Mouse (Mus musculus) hematopoietic stem cell, adult 5-6 weeks (primary cell): ENCODE results near the gene Lrrc1. TPM values are rescaled to one million over a fixed set of nuclear protein-coding genes. Genes with fewer than 3 reads are reported as not detected.
"Not testable (repeated sequence)": the region's sequence is repeated elsewhere in the genome, so short reads cannot be mapped to it uniquely, and the experiment has no call there.

Experiments used
- ATAC-seq, 2 experiments: fragments of 125-278 bp in 1 of 2; replicated peaks in 1 of 2; 2 replicates each; pipeline ENCODE4 v1.8.0; 2016 to 2017; ENCODE audit warnings: inconsistent platforms in 2 of 2, mild to moderate bottlenecking in 2 of 2, moderate number of reproducible peaks in 2 of 2, low read depth in 1 of 2, moderate TSS enrichment in 1 of 2; ENCODE audit not compliant: low FRiP score in 2 of 2, poor library complexity in 2 of 2, severe bottlenecking in 2 of 2, insufficient read depth in 1 of 2, low TSS enrichment in 1 of 2
- total RNA-seq: library from RNA; stranded (forward); fragments of 172-1452, 232-1000 nt; gene quantifications from 2 replicates; pipeline ENCODE4 v1.2.3, GENCODE M21; 2017

Lrrc1 gene
- 24.4 and 30.0 TPM in 2 replicates for total RNA-seq

DNA sequence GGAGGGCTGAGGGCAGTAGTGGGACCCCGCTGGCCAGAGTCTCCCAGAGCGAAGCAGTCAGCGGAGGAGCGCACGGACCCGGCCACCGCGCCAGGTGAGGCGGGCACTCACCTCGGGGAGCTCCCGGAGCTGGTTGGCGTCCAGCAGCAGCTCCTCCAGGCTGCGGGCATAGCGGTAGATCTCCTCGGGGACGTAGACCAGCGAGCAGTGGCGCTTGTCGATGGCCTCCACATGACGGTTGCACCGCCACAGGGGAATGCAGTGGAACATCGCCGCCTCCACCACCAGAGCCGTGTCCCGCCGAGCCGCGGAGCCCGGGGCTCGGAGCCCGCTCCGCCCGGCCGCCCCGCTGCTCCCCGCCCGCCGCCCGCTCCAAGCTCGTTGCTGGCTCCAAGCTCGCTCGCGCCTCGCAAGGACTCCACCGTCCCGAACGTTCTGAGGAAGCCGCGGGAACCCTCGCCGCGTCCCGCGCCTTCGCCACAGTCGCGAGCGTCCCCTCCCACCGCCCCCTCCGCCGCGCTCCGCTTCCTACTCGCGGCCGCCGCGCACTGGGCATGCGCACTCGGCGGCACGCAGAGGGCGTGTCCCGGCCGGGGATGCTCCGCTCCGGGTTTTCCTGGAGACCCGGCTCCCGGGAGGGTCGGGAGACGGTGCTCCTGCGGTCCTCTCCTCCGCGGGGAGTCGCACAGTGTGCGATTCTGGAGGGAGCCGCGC is at the start of gene Lrrc1:
Gene Lrrc1 (minus strand): TSS at position 517 of the 714 bp plus-strand sequence.
- peak; percentile 68 to 70 for ATAC-seq

DNA sequence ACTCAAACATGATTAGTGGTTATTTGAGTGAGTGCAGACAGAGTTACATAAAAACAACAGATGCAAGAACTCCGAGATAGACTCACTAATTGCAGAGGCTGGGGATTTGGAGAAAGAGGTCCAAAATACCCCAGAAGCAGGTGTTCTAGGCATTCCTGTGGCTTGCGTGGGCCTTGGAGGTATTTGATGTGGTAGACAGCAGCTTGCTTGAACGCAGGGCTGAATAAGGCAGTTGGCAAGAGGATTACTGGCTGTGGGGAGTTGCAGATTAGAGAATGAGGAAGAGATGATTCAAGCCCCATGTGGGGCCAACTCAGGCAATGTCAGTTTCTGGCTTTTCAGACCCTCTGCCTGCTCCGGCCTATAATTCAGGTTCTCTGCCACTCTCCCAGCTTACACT is 47.8 kb upstream of the Lrrc1 start:
- ATAC-seq, result no peak

DNA sequence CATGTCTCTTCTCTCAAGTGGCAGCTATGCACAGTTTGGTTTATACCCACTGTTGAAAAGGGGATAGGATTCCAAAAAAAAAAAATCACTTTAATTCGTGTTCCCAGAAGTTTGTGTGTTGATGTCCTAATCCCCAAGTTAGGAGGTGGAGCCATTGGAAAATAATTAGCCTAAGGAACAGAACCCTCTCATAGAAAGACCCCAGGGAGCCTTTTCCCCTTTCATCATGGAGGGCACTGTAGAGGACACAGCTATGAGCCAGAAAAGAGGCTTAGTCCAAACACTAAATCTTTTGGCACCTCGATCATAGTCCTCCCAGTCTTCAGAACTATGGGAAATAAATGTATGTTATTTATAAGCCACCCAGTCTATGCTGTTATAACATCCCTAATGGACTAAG is 44.8 kb upstream of the Lrrc1 start:
- no peak for ATAC-seq

DNA sequence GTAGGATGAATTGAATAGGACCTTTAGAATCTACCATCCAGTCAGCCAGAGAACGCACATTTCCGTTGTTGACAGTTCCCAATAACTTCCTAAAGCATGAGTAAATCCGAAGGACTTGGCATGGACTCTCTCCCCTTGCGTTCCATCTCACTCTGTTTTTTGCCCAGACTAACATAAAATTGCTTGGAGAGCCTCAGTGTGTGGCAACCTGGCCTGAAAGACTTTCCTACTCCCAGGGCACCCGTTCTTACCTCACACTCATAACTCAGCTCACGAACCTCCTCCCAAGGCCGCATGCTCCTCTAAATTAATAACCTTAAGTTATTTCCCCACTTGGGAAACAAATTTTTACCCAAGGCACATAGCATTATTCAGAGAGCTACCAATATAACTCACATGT is 42.9 kb upstream of the Lrrc1 start:
- no peak for ATAC-seq

DNA sequence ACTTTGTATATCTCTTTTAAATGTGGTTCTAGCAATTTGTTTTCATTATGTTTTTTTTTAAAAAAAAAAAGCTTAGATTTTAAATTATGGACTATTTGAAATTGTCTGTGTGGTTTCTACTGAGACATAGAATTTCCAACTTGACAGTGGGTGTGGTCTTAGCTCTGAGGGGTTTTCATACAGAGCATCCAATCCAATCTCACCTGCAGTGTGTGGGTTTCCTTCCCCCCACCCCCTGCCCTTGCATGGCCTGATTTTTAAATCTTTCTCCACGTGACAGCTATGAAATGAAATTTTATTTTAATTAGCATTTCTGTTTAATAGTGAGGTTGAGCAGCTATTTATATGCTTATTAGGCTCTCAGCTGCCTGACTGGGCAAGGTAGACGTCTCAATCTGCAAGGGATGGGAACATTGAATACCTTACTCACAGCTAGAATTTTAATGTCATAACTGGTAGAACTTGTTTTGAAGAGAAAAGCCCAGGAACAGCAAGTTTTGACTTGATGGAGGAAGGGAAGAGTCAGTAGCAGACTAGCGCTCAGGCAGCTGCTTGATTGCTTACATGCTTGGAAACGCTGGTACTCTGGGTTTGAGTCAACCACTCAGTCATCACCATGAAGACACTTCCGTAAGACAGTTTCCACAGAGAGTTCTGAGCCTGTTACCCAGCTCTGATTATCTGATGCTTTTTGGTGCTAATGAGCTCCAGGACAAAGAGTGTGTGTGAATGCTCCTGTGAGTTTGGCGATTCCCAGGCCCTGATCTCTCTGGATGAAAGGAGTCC is 42.3 kb upstream of the Lrrc1 start:
- no peak for ATAC-seq

DNA sequence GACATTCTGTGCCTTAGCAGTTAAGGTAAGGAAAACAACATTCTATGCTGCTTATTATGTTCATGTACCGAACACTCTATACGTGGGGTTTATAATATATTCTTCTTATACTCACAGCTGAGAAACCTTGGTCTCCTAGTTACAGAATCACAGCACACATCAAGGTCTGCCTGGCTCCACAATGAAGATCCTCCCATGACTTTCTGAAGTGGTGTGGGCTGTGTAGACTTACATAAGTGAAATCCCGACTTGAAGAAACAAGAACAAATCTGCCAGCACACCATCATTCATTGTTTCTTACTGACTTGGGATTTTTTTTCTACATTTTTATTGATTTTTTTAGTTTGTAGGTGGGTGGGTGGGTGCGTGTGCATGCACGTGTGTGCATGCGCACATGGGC is 40.1 kb upstream of the Lrrc1 start:
- no peak for ATAC-seq

DNA sequence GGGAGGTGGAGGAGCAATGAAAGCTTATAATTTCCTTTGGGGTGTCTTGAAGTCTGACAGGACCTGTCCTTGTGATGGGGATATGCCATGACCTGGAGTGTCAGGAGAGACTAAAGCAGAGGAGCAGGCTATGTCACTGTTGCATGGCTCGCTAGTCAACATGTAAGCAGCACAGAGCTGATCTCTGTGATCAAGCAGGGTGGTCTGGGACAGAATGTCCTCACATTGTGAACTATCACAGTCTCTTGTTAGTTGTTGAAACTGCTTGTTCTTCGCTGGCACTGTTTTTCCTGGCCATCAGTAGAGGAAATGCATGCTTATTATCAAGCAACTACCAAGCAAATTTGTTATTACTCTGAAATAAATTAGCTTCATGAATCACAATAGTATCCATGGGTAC is 38.6 kb upstream of the Lrrc1 start:
- no peak for ATAC-seq

DNA sequence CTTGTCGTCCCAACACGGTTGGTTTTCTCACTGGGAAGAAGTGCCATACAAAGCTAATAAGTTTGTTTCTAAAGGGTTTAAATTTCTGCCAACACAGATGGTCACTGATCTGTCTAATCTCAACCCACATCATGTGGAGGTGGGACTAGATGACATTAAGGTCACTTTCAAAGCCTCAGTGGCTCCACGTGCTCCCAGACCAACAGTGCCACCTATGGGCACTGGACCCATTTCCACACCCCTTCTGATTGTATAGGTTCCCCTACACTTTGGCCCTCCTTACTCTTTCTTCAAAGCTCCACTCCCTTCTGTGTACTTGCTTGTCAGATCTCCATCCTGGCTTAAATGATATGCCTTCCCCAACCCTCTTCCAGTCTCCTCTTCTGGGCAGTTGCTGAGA is 35.2 kb upstream of the Lrrc1 start:
- ATAC-seq, result peak in 1 of 2 experiments; percentile 46; a peak in 1 of 4 replicates

DNA sequence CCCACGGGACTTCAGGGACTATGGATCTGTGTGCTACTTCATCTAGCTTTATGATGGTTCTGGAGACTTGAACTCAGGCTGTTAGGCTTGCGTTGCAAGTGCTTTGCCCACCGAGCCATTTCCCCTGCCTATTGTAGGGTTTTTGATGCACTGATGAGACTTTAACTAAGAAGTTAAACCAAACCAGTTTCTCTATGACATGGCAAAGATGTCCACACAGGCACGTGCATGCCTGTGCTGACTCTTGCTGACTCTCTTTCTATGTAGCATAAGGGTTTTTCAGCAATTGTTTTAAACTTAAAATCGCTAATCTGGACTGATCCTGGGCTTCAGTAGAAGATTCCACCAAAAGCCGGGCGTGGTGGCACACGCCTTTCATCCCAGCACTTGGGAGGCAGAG is 33.3 kb upstream of the Lrrc1 start:
- no peak for ATAC-seq

DNA sequence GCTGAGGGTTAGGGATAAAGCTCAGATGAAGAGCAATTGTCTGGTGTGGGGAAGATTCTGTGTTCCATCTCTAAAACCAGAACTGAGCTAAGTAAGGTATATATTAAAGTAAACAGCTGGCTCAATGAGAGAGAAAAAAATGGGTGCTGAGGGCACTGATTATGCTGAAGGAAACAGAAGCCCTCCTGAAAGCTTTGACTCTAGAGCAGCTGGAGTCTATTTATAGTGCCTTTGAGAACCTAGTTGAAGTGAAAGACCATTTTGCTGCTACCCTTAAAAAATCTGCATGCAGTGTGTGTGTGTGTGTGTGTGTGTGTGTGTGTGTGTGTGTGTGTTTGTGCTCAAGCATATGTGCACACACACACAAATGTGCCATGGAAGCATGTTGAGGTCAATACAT is 32.7 kb upstream of the Lrrc1 start:
- no peak for ATAC-seq

DNA sequence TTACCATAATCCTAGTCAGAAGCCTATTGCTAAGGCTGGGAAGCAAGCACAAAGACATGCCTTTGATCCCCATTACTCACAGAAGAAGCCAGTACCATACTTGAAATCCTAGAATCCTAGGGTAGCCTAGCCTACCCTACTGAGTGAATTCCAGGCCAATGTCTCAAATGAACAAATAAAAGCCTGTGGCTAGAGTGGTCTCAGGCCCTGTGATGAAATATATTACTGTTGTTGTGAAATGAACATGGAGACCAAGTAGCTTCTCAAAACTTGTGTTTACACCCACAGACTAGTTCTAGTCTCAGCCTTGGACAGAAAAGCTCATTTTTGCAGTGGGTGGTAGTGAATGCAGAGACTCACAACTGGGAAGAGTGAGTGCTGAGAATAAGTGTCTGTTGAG is 31.6 kb upstream of the Lrrc1 start:
- no peak for ATAC-seq

DNA sequence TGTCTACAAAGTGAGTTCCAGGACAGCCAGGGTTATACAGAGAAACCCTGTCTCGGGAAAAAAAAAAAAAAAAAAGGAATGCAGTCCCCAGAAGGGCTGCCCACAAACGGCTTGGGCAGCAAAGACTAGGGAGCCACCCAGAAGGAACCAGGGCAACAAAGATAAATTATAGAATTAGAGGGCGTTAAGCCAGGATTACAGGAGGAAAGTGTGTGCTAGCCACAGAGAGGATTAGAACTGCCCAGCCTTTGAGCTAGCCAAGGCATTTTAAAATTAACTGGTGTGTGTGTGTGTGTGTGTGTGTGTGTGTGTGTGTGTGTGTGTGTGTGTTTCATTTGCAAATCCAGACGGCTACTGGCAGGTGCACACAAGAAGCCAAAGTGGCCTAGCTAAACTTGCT is 30.3 kb upstream of the Lrrc1 start:
- not testable (repeated sequence) for ATAC-seq

DNA sequence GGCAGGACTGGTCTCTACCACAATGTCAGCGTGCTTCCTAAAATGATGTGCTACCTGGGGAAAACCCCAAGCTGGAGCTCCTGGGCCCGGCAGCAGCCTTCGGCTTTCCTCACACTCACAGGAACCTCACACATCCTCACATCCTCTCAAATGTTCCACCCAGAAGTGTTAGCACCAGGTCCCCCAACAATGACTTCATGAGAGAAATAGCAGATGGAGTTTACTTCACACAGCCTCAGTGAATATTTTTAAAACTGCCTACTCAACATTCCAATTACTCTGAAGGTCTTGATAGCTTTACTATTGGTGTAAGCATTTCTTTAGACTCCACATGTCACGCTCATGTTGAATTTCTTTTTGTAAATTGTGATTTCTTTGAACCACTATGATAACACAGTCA is 27.2 kb upstream of the Lrrc1 start:
- ATAC-seq, result no peak

DNA sequence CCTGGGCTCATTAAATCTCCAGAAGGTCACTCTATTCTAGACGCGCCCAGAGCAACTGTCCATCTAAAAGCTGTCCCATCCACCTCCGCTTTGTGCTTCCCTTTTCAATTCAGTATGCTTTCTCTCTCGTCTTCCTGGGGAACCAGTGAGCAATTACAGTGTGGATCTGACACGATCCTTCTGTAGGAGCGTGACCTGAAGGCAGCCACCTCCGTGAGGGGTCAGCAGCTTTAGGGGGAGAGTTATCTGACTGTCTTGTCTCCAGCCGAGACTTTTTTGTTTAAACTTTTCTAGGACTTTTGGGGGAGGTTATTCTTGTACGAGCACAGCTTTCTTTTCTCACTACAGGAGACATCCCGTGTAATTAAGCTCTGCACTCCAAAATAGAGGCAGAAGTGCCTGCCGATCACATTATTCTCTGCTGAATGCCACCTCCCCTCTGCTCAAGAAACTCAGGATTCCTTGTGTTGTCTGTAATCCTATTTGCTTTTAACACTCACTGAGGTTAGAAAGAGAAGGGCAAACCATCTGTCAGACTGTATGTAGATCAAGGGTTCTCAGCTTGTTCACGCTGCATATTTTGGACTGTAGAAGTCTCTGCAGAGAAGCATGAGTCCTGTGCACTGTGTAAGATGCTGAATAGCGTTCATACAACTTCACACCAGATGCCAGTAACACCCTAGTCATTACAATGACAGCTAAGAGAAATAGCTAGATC is 24.3 kb upstream of the Lrrc1 start:
- ATAC-seq, result no peak

DNA sequence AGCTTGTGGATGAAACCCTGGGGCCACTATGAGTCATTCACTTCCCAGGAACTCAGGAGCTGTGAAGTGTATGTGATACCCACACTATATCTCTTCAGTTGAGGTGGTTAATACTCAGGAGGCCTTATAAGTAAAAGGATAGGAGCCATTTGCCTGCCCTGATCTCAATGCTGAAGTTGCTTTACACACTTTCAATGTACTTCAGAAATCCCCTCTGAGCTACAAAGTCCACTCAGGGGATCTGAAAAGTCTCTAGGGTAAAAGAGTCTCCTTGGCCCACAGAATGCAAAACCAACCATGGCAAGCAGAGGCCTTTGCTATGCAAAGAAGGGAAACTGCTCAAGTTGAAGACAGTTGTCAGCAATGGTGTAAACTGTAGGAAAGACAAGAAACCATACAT is 17.2 kb upstream of the Lrrc1 start:
- ATAC-seq, result no peak

DNA sequence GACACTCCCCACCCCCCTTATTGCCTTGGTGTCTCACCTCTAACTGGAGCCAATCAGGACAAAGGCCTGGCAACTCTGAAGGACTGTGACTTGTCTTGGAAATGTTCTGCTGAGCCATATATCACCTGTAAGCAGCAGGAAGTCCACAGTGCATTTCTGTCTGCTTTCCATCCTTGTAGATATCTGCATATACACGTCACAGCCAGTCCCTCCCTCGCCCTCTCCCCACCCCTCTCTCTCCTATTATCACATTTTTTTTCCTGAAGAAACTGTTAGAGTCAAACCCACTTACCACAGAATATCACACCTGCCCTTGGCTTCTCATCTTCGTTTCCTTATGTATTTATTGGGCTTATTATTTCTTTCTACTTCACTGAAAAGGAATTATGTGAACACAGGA is 13.3 kb upstream of the Lrrc1 start:
- no peak for ATAC-seq

DNA sequence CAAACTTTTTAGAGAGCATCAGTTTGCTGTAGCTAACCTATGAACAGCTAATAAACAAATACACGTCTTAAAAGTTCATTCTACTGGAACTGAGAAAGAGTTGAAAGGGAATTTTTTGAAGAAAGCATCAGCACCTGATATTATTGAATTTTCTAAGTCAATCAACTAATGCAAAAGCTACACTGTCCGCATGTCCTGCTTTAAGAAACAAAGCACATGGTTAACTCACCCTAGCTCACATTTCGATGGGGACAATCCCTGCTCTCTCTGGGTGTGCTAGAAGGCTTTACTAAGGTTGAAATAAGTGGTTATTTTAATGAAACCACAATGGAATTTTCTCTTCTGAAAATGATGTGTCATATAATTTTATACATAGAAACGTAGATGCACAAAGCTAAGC is 12.5 kb upstream of the Lrrc1 start:
- ATAC-seq, result no peak

DNA sequence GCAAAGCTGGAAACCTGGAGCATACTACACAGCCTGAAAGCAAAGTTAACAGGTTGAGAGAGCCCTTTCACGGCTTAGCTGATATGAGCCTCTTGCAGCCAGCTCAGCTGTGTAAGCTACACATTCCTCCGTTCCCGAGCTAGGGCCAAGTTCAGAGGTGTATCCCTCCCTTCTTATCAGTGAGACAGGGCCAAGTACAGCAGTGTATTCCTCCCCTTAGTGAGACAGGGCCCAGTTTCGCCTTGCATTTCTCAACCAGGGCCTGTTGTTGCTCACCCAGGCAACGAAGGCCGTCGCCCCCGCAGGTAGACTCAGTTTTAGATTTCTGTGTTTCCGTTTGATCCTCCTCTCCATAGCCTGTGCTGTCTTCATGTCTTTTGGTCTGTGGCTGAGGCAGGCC is 11.8 kb upstream of the Lrrc1 start:
- ATAC-seq, result no peak
